Mouse (Mus musculus) naive thymus-derived CD4-positive, alpha-beta T cell, adult 2 months (primary cell): ENCODE measurements around the gene Ly6g5c.
A peak's percentile ranks its signal among the peaks of the same experiment; 100 is the strongest.

Source experiments
- DNase-seq: peaks from one replicate; pipeline ENCODE4 v3.0.0-alpha.2; 2011; ENCODE audit warnings: low read depth

Ly6g5c gene

DNA sequence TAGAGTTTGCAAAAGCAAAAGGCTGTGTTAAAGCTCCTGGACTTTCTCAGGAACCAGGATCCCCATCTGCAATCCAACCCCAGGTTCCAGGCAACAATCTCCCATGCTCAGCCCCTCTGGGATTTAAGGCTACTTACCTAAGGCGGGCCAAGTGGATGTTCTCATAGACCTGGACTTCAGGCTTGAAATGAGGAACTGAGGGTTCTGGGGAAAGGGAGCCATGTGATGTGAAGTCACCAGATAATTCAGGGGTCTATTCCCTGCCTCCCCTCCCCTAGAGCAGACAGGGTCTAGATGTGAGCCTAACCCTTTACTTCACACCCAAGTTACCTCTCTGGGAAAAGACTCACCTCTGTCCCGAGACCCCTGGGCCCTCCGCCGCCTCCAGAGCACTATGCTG is 27.4 kb upstream of the Ly6g5c start:
- DNase-seq: no peak

DNA sequence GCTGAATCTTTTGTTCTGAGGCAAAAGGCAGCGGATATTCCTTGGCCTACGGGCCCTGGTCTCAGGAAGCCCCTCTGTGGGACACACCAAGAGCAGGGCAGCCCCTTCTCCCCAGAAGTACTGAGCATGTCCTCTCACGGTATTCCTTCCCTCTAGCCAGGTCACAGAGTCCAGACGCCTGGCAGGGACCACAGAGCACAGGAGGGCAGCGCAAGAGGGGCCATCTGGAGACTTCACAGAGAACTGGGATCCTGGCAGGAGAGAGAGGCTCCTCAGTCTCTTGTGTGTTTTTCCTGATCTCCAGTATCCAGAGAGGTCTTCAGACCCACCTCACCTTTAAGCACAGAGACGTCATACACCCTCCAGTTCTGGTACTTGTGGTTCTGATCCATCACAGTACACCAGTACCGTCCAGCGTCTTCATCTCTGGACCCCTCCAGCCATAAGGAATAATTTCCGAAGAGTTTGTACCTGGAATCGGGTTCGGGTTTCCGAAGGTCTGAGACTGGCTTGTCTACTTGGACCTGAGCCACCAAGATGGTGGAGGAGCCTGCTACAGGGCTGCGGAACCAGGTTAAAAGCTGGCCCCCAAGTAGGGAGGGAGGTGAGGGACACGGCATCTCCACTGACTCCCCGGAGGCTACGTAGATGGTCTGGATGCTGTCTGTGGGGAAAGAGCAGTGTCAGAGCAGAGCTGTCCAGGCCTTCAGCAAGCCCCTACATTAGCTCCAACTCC is 25.1 kb upstream of the Ly6g5c start:
- DNase-seq: no peak

GRCm38 (mm10) chr17:35083929-35084497 is 24.1 kb upstream of the Ly6g5c start:
- DNase-seq: no peak

DNA sequence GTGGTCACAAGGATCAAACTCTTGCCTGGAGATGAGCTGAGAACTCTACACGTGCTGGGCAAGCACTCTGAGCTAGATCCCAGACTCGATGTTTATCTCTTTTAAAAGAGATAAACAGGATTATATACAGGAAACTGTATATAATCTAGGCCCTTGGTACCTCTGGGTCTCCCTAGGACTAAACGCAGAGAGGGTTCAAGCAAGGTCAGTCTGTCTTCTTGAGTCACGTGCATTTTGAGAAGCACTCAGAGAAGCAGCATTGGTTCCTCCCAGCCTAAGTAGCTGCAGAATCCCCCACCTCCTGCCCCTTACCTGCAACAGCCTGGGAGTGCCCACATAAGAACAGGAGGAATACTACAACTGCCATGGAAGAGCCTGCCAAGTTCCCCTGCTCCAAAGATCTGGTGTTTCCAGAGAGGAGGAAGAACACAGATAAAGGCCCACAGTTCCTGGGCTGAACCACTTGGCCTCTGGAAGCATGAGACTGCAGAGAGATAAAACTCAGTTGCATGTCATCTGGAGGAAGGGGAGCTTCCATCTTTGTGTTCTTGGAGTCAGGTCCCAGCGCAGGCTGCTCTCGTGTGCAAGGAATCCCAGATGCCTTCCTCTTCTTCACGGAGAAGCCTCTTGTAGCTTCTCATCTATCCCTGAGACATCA is 22.7 kb upstream of the Ly6g5c start, which contains the start of gene Ly6g6f:
Gene Ly6g6f (minus strand): TSS at position 403 of the 658 bp plus-strand sequence.
- no peak for DNase-seq

GRCm38 (mm10) chr17:35088151-35088550 is 19.9 kb upstream of the Ly6g5c start:
- peak; percentile 35 for DNase-seq

DNA sequence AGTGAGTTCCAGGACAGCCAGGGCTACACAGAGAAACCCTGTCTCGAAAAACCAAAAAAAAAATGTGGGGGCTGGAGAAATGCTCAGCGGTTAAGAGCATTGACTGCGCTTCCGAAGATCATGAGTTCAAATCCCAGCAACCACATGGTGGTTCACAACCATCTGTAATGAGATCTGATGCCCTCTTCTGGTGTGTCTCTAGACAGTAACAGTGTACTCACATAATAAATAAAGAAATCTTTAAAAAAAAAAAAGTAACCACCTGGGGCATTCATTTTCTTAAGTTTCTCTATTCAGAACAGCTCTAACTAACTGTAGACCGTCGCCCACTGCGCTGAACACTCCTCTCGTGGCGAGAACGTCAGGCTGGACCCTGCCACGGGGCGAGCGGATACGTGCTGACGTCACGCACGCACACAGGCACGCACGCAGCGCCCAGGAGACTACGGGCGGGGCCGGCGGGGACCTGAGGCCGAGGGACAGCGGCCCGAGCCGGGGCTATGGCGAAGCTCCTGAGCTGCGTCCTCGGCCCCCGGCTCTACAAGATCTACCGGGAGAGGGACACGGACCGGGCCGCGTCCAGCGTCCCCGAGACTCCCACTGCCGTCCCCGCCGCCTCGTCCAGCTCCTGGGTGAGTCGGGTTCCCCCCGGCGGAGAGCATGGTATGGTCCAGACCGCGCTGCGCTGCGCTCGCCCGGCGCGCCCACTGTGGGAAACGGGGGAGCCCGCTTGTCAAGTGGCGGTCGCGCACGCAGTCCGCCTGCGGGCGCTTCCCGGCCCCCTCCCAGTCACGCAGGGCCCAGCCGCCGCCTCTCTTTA is 19.0 kb upstream of the Ly6g5c start, which contains the start of gene Abhd16a:
Gene Abhd16a (plus strand): TSS at position 439 of the 820 bp plus-strand sequence.
- peak; percentile 97 for DNase-seq

DNA sequence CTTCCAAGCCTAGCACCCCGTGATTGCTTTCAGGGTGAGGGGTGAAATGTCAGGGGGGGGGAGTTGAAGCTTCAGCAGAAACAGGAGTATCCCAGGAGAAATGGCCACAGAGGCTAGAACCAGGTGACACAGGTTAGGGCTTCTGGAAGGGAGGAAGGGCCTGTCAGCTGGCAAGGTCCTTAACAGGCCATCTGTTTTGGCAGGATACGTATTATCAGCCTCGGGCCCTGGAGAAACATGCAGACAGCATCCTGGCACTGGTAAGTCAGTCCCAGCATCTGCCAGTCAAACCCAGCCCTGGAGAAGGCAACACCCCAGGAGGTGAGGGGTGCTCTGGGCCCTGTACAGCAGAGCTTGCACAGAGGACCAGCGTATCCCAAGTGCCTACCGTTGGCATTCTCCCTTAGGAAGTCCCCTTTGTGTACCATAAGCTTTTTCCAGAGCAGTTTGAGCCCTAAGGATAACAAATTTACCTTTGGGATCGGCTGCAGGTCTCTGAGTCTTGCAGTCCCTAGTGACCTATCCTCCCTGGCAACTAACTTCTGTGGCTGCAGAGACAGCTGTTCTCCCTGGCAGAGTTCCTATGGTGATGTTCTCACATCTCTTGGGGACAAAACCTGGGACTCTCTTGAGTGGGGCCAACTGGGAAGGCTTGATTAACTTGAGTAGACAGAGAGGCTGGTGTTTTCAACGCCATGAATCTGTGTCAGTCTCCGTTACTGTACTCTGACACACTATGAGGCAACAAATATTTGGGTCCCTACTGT is 17.7 kb upstream of the Ly6g5c start:
- DNase-seq: peak; percentile 30

- DNase-seq: no peak
Measured at GRCm38 (mm10) chr17:35092403-35093198, 15.5 kb upstream of the Ly6g5c start.

DNA sequence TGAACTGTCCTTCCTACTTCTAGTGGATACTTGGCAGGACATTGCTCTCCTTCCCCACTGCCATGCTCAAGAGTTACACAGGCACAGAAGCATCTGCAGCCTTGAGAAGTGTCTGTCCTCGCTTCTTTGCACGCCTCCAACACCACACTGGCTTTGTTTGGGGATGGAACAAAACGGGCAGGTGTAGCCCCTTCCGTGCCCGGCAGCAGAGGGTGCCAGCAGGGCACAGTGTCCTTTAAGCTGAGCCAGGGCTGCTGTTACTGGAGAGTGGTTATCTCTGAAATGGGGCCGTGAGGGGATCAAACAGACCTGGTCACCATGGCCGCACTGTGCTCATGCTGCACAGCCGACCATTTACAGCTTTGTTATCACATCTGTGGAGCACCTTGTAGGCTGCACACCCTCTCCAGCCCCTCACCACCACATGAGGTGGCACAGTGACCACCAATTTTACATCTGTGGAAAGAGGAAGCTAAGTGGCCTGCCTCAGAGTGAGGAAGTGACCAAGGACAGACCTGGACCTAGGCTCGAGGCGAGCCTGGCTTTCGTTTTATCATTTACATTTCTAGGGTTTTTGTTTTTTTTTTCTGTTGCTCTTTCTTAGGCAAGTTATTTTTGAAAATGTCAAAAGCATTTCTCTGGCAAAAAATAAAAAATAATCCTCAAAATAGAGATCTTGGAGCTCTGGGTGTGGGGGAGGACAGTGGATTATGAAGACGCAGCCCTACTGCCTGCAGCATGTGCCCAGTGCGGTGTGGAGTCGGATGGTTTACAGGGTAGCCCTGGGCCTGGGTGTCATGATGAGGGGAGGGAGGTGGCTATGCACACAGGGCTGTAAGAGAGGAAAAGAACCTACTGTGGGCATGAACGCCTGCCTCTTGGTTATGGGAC is 13.4 kb upstream of the Ly6g5c start:
- no peak for DNase-seq

GRCm38 (mm10) chr17:35096597-35096996 is 11.5 kb upstream of the Ly6g5c start:
- DNase-seq: no peak

DNA sequence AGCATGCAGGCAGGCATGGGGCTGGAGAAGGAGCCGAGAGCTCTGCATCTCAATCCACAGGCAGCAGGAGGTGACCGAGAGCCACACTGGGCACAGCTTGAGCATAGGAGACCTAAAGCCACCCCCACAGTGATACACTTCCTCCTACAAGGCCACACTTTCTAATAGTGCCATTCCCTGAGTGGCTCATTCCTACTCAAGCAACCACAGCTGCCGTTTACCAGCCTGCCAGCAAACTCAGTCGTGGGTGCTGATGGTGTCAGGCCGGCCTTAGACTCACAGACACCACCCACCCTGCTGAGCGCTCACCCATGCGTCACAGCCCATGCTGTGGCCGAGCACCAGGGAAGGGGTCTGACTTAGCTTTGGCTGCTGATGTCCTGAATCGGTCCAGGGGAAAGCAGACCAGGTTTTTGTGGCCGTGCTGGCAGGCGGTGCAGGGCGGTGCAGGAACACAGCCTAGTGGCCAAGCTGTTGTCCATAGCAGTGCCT is 10.9 kb upstream of the Ly6g5c start:
- DNase-seq: no peak

DNA sequence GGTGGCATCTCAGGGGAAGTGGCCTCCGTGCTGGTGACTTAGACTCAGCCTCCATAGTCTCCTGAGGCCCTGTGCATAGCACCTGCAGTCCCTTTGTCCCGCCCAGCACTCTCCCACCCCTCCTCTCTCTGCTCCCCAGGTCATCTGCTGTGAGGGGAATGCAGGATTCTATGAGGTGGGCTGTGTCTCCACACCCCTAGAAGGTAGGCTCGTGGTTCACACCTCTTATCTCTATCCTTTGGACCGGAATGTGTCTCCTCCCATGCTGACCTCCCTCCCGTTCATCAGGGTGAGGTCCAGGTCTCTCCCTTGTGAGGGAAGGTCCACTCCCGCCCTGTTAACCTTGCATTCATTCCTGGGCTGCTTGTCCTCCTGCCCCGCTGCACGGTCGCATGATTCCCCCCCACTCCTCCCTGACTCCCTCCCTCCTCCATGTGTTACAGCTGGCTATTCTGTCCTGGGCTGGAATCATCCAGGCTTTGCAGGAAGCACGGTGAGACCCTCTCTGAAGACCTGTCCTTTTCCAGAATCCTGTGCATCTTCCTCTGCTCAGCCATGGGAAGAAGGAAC is 7.8 kb upstream of the Ly6g5c start:
- DNase-seq: no peak

- no peak for DNase-seq
Measured at GRCm38 (mm10) chr17:35101161-35101560, 6.9 kb upstream of the Ly6g5c start.

DNA sequence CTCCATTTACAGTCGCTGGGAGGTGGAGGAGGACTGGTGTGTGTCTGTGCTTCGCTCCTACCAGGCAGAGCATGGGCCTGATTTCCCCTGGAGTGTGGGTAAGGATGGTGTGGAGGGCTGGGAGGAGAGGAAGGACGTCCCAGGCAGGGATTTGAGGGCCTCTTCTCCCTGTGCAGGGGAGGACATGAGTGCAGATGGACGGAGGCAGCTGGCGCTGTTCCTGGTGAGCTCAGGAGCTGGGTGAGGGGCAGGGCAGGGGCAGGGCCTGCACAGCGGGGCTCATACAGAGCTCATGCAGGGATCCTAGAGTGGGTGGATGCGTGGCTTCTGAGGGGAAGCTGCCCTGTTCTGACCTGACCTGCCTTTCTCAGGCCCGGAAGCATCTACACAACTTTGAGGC is 5.8 kb upstream of the Ly6g5c start:
- DNase-seq: no peak

- DNase-seq: no peak
Measured at GRCm38 (mm10) chr17:35103221-35103690, 4.8 kb upstream of the Ly6g5c start.

DNA sequence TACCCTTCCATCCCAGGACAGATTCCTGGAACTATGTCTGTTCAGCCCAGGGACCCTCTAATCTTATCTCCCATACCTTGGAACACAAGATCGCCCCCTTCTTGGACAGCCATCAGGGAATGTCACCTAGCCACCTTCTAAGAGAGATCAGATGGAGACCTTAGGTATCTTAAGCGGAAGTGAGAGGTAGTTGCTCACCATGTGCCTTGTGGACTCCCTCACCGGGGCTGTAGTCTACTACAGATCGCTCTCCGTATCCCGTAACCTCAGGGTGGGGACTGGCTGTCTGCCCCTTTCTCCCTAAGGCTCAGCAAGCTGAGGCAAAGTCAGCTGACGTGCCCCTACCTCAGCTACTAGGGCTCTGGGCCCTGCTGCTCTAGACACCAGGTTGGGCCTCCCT is 4.0 kb upstream of the Ly6g5c start:
- DNase-seq: no peak

DNA sequence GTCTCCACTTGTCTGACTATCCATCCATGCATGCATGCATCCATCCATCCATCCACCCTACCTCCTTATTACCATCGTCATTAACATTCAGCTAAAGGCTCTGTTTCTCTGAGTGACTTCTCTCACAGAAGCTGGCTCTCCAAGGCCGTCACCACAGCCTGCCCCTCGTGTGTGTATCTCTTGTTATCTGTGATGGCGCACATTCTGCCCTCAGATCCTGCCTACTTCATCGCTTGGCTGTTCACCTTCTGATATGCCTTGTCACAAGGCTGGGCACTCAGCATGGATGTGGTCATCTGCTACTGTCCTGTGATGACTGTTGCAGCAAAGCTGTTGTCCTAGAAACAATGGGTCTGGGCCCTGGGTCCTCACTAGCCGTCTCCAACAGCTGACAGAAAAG is 3.3 kb upstream of the Ly6g5c start:
- DNase-seq: no peak

DNA sequence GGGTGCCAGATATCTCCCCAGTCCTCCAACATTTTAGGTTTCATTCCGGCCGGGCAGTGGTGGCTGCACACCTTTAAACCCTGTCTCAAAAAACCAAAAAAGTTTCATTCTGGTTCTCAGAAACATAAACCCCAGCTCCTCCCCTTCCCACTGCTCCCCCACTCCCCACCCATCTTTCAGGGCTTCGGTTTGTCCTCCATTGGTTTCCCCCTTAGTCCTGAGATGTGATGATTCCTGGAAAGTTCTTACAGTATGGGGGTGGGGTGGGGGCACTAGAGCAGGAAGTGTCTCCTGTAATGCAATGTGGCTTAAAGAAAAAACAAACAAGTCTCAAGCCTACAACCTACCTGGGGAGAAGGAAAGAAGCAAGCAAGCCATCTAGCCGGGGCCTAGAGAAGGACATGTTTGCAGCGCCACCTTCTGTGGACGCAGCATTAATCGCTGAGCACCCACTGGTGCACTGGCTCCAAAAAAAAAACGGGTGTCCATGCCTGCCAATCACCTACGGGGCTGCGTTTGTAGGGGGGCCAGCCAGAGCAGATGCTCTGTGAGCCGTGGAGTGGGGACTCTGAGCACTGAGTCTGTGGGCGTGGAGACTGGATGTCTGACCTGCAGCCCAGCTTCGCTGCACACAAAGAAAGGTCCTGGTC is 2.2 kb upstream of the Ly6g5c start:
- peak; percentile 50 for DNase-seq

DNA sequence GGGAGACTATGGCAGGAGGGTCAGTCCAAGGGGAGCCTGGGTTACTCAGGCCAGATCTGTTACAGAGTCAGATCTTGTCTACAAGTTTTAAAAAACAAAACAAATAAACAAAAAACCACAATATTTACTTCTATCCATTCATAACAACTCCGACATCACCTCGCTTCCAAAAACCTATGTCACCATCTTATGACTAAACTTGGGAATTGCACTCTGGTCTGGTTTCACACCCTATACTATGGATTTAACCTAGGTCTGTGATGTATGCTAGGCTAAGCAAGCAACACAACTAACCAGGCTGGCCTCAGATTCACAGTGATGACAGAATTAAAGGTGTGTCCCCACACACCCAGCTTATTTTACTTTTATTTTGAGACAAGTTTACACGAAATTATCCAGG is 1.6 kb upstream of the Ly6g5c start:
- DNase-seq: no peak
